Mouse (Mus musculus): ENCODE data around the gene Pla2g4e.

The Pla2g4e gene

DNA sequence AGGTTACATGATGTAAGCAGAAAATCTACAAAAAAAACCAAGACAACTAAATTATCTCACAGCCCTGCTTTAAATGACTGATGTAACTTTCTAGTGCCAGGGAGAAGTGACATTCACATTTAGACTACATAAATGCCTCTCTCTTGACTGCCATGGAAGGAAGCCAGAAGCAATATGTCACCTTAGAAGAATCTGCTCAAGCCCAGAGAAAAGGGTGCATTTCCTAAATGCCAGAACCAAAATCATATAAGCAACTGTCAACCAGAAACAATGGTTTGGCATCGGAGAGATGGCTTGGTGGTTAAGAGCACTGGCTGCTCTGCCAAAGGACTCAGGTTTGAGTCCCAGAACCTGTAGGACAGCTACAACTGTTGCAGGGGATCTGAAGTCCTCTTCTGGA, 113.3 kb downstream of the Pla2g4e start:
- in situ Hi-C loops (cut with MboI; ENCODE audit: unreplicated experiment in 2 of 2), result no loop called here

DNA sequence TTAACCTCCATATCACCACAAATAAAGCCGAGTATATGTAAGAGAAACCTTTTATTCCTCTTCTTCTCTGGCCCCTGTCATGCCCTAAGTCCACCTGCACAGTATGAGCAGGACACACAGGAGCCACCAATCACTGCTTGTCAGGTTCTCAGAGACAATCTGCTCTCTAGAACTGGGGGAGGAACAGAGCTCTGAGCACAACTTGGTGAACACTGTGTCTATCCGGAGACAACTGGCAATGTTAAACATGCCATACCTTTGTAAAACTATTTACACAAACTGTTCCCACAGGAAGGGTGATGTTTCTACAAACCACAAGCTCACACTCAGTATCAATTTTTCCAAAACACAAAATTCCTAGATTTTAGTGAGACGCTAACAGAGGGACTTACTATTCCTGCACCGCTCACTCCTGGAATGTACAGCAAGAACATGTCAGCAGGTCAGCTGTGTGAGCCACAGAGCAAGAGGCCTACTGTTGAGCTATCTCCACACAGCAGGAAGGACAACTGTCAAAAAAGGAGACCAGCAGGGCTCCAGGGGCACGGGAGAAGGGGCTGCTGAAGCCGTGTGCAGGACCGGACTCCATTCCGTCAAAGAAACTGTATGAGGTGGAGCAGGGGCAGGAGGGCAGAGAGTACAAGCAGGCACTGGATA, 115.8 kb downstream of the Pla2g4e start:
- in situ Hi-C loops (cut with MboI; ENCODE audit: unreplicated experiment in 2 of 2), result no loop called here

DNA sequence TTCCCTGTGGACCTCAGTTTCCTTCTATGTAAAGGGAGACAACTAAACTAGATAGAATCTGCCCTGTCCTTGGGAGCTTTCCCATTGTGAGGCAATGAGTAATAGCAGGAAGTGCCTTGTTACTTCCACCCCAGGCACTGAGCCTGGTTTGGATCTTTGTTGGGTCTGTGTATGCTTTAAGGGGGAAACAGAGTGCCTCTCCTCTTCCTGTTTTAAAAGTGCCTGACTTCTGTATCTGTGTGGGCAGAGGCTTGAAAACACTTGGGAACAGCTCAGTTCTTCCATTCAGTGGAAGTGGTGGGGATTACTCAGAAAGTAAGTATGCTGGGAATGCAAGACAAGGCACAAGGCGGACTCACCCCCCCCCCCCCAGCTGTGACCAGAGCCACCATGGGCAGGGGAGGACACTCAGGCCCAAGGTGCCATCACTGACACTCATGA, 116.5 kb downstream of the Pla2g4e start:
- in situ Hi-C loops (cut with MboI; ENCODE audit: unreplicated experiment in 2 of 2), result no loop called here

DNA sequence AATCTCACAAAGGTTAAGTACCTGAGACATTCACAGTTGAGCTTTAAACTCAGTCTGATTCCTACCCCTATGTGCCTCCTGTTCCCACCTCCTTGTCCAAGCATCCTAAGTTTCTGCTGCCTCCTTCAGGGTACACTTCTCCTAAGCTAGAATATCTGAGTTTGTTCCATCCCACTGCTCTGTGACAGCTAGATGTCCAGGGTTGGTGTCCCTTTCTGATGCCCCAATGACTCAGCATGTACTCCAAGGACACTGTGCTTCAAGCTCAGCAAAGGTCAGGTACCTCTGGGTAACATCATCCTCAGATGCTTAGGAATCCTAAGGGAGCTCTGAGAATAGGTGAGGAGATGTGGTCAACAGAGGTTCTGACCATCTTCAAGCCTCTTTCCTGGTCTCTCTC, 117.1 kb downstream of the Pla2g4e start:
- in situ Hi-C loops (cut with MboI; ENCODE audit: unreplicated experiment in 2 of 2), result no loop called here

DNA sequence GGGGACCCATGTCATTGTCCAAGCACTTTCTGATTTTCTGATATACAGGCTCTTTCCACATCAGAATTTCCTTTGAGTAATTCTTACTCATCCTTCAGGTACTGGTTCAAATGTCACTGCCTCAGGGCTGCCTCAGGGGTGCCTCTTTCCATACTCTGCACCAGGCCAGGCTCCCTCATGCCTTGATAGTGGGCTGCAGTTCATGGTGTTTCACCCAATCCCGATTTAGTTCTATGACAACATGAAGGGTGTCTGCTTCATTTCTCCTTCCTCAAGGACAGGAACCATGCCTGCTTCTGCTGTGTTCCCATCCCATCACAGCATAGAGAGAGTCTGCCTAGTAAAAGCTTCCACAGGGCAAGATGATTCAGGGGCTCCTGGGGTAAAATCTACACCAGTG, 118.2 kb downstream of the Pla2g4e start:
- in situ Hi-C loops (cut with MboI; ENCODE audit: unreplicated experiment in 2 of 2), result no loop called here

DNA sequence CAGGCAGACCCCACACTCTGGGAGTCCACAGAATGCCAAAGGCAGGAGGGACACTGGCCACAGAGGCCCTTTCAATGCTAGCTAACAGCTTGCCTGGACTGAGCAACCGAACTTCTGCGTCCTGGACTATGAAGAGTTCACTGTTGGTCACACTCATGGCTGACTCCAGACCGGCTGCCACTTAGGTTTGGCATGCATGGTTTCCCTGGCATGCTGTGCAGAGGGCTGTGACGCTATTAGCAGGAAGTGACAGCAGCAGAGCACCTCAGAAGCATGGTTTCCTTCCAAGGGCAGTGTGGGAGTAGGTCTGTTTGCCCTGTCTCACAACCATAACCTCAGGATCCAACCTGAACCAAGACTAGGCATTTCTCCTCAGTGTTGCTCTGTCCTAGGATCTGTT, 118.7 kb downstream of the Pla2g4e start:
- in situ Hi-C loops (cut with MboI; ENCODE audit: unreplicated experiment in 2 of 2), result no loop called here

DNA sequence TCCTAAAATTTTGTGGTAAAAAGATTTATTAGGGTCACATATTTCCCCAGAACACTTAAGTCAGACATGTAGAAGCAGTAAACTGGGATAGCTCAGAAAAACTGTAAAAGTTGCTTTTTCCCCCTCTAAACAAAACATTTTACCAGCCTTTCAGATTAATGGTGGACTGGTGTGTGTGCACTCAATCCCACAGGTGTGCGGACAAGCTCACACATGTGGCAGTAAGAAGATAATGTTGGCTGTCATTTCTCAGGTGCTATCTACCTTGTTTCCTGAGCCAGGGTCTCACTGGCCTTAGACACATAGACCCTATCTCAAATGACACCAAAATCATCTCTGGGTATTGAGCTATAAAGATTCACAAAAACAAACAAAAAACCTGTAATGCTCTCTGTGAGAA, 119.7 kb downstream of the Pla2g4e start:
- in situ Hi-C loops (cut with MboI; ENCODE audit: unreplicated experiment in 2 of 2), result no loop called here

DNA sequence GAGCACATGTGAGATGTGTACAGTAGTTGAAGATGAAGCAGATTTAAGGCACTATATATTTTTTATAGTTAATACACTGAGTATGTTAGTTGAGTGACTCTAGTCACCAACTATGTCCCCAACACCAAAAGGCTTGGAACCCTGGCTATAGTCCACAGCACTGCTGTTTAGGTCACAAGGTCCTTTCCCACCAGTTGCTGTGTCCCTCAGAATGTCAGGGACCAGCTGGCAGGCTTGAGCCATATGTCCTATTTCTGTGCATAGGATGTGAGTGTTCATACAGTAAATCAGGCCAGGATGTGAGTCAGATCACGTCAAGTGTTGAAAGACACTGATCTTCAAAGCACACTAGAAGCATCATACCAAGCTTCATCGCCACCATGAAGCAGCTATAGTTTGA, 120.2 kb downstream of the Pla2g4e start:
- in situ Hi-C loops (cut with MboI; ENCODE audit: unreplicated experiment in 2 of 2), result no loop called here

DNA sequence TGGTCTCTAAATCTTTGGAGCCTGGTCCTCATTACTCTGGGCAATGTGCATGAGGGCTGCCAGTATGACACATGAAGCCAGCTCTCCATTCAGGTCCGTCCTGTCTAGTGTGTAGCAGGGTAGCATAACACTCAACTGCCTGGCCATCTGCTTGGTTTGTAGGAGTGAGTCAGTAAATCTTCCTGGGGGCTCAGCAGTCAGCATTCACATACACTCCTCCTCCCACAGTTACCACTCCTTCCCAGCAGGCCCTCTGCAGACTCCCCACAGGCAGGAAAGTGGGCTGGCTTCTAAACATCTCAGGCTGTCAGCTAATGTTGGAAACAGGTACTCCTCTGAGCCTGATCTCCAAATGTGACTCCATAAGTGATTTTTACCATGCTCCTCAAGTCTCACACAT, 121.0 kb downstream of the Pla2g4e start:
- in situ Hi-C loops (cut with MboI; ENCODE audit: unreplicated experiment in 2 of 2), result no loop called here

DNA sequence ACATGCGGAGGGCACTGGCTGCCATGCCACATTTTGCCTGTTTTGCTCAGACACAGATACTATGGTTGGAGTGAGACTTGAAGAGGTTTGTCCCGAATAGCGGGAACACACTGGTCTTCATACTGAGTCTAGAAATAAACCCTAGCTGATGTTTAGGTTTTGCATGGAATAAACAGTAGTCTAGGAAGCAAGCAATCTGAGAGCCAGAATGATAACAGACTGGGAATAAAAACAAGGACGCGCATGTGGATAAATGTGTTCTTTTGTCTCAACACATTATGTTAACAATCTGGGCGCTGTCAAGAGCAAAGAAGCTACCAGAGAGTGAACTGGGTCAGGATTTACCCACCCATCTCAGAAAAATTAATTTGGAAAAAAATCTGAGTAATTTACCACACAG, 122.2 kb downstream of the Pla2g4e start:
- in situ Hi-C loops (cut with MboI; ENCODE audit: unreplicated experiment in 2 of 2), result no loop called here

DNA sequence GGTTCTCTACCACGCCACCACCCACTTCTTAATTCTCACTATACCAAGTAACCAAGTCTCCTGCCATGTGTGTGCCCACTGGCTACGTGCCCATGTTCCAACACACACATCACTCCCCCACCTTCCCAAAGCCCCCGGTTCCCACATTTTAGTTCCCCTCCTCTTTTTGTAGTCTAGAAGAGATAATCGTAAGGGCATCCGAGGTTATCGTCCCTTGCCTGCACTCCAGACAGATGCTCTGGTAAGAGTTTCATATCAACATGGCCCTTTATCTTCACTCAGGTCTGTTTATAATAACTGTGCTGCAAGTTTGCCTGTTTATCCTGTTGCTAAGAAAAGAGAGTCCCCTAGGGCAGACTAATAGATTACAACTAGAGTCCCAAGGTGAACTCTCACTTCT, 127.8 kb downstream of the Pla2g4e start:
- in situ Hi-C loops (cut with MboI; ENCODE audit: unreplicated experiment in 2 of 2), result no loop called here

All from v-Abl transformed pro-B cells (cell line).